Mouse (Mus musculus): ENCODE data around the gene Sds. TPM values are rescaled to one million over a fixed set of nuclear protein-coding genes. Genes with fewer than 3 reads are reported as not detected.
"Not testable (repeated sequence)": the region's sequence is repeated elsewhere in the genome, so short reads cannot be mapped to it uniquely, and the experiment has no call there.

Sds gene
- polyA plus RNA-seq, 1 experiment = not detected

DNA sequence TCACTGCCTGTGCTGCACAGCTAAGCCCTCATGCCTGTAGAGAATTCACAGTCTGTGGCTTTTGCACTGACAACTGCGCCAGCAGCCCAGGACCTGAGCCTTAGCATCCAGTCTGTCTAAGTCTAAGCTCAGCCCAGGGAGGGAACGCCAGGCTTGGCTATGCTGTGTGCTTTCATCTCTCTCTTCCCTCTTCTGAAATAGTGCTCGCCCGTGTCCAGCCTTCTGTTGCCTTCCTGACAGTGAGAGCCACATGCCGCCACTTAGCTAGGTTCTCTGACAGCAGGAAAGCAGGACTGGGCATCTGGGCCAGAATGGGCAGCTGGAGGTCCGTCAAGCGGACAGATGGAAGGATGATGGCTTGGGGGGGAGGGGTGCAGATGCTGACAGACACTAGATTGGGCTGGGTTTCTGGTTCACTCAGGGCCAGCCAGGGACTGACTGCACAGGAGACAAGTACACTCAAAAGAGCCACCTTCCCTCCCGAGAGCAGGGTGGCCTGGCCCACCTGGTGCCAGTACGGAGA lies 17.6 kb downstream of the Sds start:
- H3K4me3 ChIP-seq (replicated peaks) = no peak overlapping the region
- TF ChIP-seq TAL1 (IDR thresholded peaks at IDR 0.05; ENCODE audit: low read length) = no peak
- no peak for TF ChIP-seq GATA1 (IDR thresholded peaks at IDR 0.05; ENCODE audit: low read length)
- no peaks in the 10 kb centered on the region for H3K4me1 ChIP-seq (ENCODE audit: control insufficient read depth)

DNA sequence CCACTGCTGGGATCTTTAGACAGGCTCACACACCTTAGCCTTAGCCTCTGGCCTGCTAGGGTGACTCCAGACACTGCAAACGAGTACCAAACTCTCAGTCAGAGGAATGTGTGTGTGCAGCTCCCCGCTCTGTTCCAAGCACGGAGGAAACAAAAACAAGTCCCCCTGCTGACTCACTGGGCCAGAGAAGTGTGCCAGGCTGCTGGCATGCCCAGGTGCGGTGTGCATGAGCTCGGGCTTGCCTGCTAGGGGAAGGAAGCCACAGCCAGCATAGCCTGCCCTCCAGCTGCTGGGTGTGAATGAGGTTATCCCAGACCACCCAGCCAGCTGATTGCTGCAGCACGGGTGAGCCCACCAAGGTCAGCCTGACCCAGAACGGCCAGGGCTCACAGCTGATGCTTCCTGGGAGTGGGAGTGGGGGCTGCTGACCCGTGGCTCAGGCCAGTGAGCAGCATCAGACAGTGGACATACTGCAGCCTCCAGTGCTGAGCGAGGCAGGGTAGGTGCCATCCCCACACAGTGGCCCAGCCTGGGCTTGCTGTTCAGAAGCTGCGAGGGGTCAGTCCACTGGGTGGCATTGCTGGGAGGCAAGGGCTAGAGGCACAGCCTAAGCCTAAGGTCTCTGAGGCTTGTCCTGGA lies 18.9 kb downstream of the Sds start:
- H3K36me3 ChIP-seq (ENCODE audit: control insufficient read depth) = peaks cover 58% of the 10 kb centered on the region
- peaks cover 3% of the 10 kb centered on the region for H3K4me1 ChIP-seq (ENCODE audit: control insufficient read depth)
- no peaks in the 10 kb centered on the region for H3K27me3 ChIP-seq (ENCODE audit: control insufficient read depth)
- H3K9me3 ChIP-seq (ENCODE audit: control insufficient read depth, low read length) = no peaks in the 10 kb centered on the region
- H3K4me3 ChIP-seq (replicated peaks) = no peak overlapping the region
- TF ChIP-seq TAL1 (IDR thresholded peaks at IDR 0.05; ENCODE audit: low read length) (no peak), GATA1 (IDR thresholded peaks at IDR 0.05; ENCODE audit: low read length) (no peak)

More for the DNA sequence above, 17.6 kb downstream of the Sds start:
- Histone ChIP-seq H3K9me3 (ENCODE audit: control insufficient read depth, low read length) (no peaks in the 10 kb centered on the region), H3K27me3 (ENCODE audit: control insufficient read depth) (no peaks in the 10 kb centered on the region), H3K36me3 (ENCODE audit: control insufficient read depth) (peaks cover 53% of the 10 kb centered on the region)

DNA sequence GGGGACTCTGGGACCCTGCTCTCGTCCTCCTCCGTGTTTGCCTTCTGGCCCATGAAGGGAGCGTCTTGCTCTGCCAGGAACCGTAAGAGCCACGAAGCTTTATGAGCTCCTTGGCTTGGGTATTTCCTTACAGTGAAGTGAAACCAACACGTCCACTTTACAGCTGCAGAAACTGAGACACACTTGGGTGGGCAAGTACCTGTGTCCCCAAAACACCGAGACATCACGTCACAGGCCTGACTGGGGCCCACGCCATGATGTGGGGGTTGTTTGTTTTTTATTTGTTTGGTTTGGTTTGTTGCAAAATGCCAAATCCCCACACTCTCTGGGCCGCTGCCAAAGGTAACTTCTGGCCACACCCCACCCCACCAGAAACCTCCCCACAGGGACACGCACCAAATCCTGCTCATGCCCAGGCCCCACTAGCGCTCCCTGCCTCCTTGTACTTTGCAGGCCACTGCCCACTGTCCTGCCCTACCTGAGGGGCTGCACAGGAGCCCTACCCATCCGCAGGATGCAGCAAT lies 19.4 kb downstream of the Sds start:
- no peaks in the 10 kb centered on the region for H3K9me3 ChIP-seq (ENCODE audit: control insufficient read depth, low read length)
- peaks cover 3% of the 10 kb centered on the region for H3K4me1 ChIP-seq (ENCODE audit: control insufficient read depth)
- no peak for TF ChIP-seq TAL1 (IDR thresholded peaks at IDR 0.05; ENCODE audit: low read length)
- no peak for TF ChIP-seq GATA1 (IDR thresholded peaks at IDR 0.05; ENCODE audit: low read length)
- H3K27me3 ChIP-seq (ENCODE audit: control insufficient read depth) = no peaks in the 10 kb centered on the region
- peaks cover 58% of the 10 kb centered on the region for H3K36me3 ChIP-seq (ENCODE audit: control insufficient read depth)
- H3K4me3 ChIP-seq (replicated peaks) = no peak overlapping the region

DNA sequence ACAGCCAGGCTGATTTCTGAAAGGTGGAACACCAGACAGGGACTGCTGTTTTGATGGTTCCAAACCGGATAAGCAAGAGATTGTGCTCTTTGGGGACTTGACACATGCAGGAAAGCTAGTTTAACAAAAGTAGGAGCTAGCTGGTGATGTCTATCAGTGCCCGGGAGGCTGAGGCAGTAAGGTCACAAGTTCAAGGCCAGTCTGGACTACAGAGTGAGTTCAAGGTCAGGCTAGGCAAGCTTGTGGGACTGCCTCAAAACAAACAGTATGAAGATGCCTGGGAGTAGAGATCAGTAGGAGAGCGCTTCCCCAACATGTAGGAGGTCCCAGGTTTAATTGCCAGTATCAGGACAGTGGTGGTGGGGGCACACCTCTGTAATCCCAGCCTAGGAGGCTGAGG lies 20.7 kb downstream of the Sds start:
- Histone ChIP-seq H3K4me1 (ENCODE audit: control insufficient read depth) (peaks cover 5% of the 10 kb centered on the region), H3K4me3 (replicated peaks) (no peak overlapping the region), H3K27me3 (ENCODE audit: control insufficient read depth) (no peaks in the 10 kb centered on the region), H3K9me3 (ENCODE audit: control insufficient read depth, low read length) (no peaks in the 10 kb centered on the region), H3K36me3 (ENCODE audit: control insufficient read depth) (peaks cover 50% of the 10 kb centered on the region)
- no peak for TF ChIP-seq GATA1 (IDR thresholded peaks at IDR 0.05; ENCODE audit: low read length)
- TF ChIP-seq TAL1 (IDR thresholded peaks at IDR 0.05; ENCODE audit: low read length) = no peak

DNA sequence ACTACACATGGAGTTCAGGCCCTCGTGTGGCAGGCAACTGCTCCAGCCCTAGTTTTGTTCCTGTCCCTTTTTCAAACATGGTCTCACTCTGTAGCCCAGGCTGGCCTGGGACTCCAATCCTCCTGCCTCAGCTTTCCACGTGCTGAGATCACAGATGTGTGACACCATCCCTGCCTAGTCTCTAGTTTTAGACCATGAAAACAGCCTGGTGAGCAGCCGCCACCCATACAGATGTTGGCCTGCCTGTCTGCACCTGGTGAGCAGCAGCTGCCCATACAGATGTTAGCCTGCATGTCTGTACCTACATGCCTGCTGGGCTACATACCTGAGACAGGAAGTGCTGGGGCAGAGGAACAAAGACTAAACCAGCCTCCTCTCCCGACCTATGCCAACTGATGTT lies 22.9 kb downstream of the Sds start:
- no peak overlapping the region for H3K4me3 ChIP-seq (replicated peaks)
- peaks cover 30% of the 10 kb centered on the region for H3K36me3 ChIP-seq (ENCODE audit: control insufficient read depth)
- no peak for TF ChIP-seq TAL1 (IDR thresholded peaks at IDR 0.05; ENCODE audit: low read length)
- TF ChIP-seq GATA1 (IDR thresholded peaks at IDR 0.05; ENCODE audit: low read length) = no peak
- H3K27me3 ChIP-seq (ENCODE audit: control insufficient read depth) = no peaks in the 10 kb centered on the region
- H3K9me3 ChIP-seq (ENCODE audit: control insufficient read depth, low read length) = no peaks in the 10 kb centered on the region
- H3K4me1 ChIP-seq (ENCODE audit: control insufficient read depth) = peaks cover 21% of the 10 kb centered on the region

DNA sequence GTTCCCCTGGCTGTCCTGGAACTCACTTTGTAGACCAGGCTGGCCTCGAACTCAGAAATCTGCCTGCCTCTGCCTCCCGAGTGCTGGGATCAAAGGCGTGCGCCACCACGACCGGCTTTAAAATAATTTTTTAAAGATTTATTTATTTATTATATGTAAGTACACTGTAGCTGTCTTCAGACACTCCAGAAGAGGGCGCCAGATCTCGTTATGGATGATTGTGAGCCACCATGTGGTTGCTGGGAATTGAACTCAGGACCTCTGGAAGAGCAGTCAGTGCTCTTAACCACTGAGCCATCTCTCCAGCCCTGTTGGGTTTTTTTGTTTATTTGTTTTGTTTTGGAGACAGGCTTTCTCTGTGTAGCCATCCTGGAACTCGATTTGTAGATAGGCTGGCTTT lies 24.3 kb downstream of the Sds start:
- H3K9me3 ChIP-seq (ENCODE audit: control insufficient read depth, low read length); H3K4me3 ChIP-seq (replicated peaks); H3K27me3 ChIP-seq (ENCODE audit: control insufficient read depth): not testable (repeated sequence)
- Histone ChIP-seq H3K36me3 (ENCODE audit: control insufficient read depth) (peaks cover 17% of the 10 kb centered on the region), H3K4me1 (ENCODE audit: control insufficient read depth) (peaks cover 29% of the 10 kb centered on the region)

DNA sequence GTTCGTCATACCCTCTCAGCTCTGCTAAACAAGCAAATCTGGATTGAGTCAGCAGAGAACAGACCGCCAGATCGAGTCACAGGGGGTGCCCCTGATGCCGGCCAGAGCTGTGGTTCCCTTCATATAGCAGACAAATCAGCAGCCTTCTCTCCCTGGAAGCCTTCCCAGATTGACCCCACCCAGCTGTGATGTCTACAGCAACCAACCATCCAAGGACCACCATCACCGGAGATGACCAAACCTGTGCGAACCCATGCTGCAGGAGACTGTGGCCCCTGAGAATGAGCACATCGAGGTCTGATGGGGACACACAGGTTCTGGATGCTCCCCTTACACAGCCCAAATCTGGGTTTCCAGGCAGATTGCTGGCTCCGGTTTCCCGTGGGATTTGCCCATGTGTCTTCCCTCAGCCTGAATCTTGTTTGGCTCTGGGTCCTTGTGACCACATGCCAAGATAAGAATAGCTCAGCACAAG lies 25.9 kb downstream of the Sds start:
- Histone ChIP-seq H3K4me1 (ENCODE audit: control insufficient read depth) (peaks cover 31% of the 10 kb centered on the region), H3K9me3 (ENCODE audit: control insufficient read depth, low read length) (no peaks in the 10 kb centered on the region), H3K36me3 (ENCODE audit: control insufficient read depth) (peaks cover 13% of the 10 kb centered on the region), H3K4me3 (replicated peaks) (peak overlapping the region; percentile 81), H3K27me3 (ENCODE audit: control insufficient read depth) (no peaks in the 10 kb centered on the region)
- no peak for TF ChIP-seq GATA1 (IDR thresholded peaks at IDR 0.05; ENCODE audit: low read length)
- TF ChIP-seq TAL1 (IDR thresholded peaks at IDR 0.05; ENCODE audit: low read length) = no peak

DNA sequence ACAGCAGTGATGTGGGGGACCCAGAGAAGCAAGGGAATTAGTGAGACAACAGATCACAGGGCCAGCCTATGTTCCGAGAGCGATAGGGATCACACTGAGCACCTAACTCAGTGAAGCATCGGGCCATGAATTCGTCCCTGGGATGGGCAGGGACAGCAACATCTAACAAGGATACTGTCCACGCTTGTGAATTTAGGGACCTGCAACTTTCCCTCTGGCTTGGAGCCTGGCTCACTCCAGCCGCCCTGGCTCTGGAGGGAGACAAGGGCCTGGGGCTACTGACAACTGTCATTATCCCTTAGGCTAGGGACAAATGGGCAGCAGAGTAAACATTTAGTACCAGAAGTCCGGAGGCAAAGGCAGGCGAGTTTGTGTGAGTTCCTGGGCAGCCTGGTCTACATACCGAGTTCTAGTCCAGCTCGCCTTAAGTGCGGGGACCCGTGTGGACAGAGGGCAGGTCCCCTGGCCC lies 26.4 kb downstream of the Sds start:
- peak overlapping the region; percentile 81 for H3K4me3 ChIP-seq (replicated peaks)
- H3K4me1 ChIP-seq (ENCODE audit: control insufficient read depth) = peaks cover 31% of the 10 kb centered on the region
- TF ChIP-seq GATA1 (IDR thresholded peaks at IDR 0.05; ENCODE audit: low read length) (no peak), TAL1 (IDR thresholded peaks at IDR 0.05; ENCODE audit: low read length) (no peak)
- H3K9me3 ChIP-seq (ENCODE audit: control insufficient read depth, low read length) = no peaks in the 10 kb centered on the region
- no peaks in the 10 kb centered on the region for H3K27me3 ChIP-seq (ENCODE audit: control insufficient read depth)
- peaks cover 12% of the 10 kb centered on the region for H3K36me3 ChIP-seq (ENCODE audit: control insufficient read depth)

DNA sequence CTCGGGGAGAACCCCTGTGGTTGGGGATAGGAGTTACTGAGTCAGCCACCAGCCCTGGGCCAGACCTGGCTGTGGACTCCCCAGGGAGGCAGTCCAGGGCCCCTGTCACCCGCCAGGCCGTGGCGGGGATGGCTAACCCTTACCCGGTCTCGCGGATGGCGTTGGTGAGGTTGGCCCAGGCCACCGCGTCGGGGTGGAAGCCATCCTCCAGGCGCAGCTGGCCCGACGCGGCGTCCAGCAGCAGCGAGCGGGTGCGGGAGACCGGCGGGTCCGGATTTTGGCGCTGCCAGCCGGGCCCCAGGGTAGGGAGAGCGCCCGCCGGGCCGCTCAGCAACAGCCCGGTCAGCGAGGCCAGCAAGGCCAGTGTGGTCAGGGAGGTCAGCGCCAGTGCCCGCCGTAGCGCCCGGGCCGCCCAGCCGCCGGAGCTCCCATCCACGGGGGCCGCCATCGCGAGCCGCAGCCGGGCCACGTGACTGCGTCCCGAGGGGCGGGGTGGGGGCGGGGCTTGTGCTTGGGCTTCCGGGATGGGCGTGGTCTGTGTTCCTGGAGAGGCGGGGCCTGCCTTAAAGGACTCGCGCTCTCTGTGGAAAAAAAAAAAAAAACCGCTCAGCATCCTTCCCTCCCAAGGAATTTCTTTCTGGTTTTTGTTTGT lies 26.9 kb downstream of the Sds start, which contains the start of gene Plbd2:
Gene Plbd2 (minus strand): TSS at position 482 of the 652 bp plus-strand sequence.
- TF ChIP-seq TAL1 (IDR thresholded peaks at IDR 0.05; ENCODE audit: low read length) (no peak), GATA1 (IDR thresholded peaks at IDR 0.05; ENCODE audit: low read length) (no peak)
- H3K9me3 ChIP-seq (ENCODE audit: control insufficient read depth, low read length) = no peaks in the 10 kb centered on the region
- peaks cover 11% of the 10 kb centered on the region for H3K36me3 ChIP-seq (ENCODE audit: control insufficient read depth)
- H3K27me3 ChIP-seq (ENCODE audit: control insufficient read depth) = no peaks in the 10 kb centered on the region
- H3K4me3 ChIP-seq (replicated peaks) = peak within 1 kb of the TSS; percentile 81
- peaks cover 31% of the 10 kb centered on the region for H3K4me1 ChIP-seq (ENCODE audit: control insufficient read depth)
